Mouse (Mus musculus): Measurements from ENCODE around the gene Metrn.

DNA sequence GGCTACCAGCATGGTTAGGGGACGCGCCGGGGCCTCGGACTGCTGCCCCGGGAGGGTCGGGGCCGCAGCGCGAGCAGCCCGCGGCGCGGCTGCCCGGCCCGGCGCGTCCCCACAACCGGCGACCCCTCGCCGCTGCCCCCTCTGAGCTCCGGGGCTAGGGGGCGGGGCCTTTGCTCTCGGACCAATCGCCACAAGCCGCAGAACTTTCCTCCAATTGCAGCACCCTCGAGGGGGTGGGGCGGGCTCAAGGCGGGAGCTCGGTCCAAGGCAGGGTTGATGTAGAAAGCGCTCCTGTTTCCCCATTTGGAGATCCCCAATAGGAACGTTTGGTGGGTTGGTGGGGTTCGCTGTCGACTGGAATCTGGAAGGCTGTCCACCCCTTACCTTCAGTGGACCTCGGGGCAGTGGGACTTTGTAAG, at the start of gene Metrn:
- no peak for TF ChIP-seq CTCF (IDR thresholded peaks at IDR 0.05; ENCODE audit: control insufficient read depth, insufficient read depth, insufficient read length)
- no peak for TF ChIP-seq MAX (IDR thresholded peaks at IDR 0.05)
- TF ChIP-seq MYOD1 (IDR thresholded peaks at IDR 0.05; ENCODE audit: control insufficient read depth, insufficient read length, low read depth), result no peak
- TF ChIP-seq USF1 (IDR thresholded peaks at IDR 0.05; ENCODE audit: low read depth), result no peak
- no peak for TF ChIP-seq MYOG (IDR thresholded peaks at IDR 0.05; ENCODE audit: control insufficient read depth, extremely low read depth, insufficient read length)
- no peak for TF ChIP-seq CEBPB (IDR thresholded peaks at IDR 0.05; ENCODE audit: low read depth)
- no peak for TF ChIP-seq FOSL1 (IDR thresholded peaks at IDR 0.05; ENCODE audit: insufficient read depth, low read length, poor library complexity, severe bottlenecking)
